Mouse (Mus musculus) layer of hippocampus, adult 2 months (tissue): ENCODE measurements around the gene Ccdc50. TPM values are rescaled to one million over a fixed set of nuclear protein-coding genes. Genes with fewer than 3 reads are reported as not detected.

Experiments
- DNase-seq, 2 experiments: peaks; one replicate each; pipeline ENCODE4 v3.0.0; 2022; ENCODE audit warnings: low spot score in 2 of 2
- H3K27ac ChIP-seq: fragments of 200-600 bp; 2 replicates; pipeline ENCODE4 v1.8.1; 2022
- H3K4me3 ChIP-seq: fragments of 200-600 bp; 2 replicates; pipeline ENCODE4 v1.8.1; 2022; ENCODE audit warnings: mild to moderate bottlenecking
- CTCF ChIP-seq: fragments of 200-600 bp; conservative IDR thresholded peaks from 2 replicates; pipeline ENCODE4 v1.8.1; 2022; ENCODE audit warnings: antibody characterized with exemption, mild to moderate bottlenecking, moderate library complexity
- total RNA-seq, 2 experiments: library from RNA; stranded (reverse); gene quantifications; 2 replicates each; pipeline ENCODE4 v1.2.3; 2021

The Ccdc50 gene
- total RNA-seq, 2 experiments from 2014 or later: 49.0 TPM

DNA sequence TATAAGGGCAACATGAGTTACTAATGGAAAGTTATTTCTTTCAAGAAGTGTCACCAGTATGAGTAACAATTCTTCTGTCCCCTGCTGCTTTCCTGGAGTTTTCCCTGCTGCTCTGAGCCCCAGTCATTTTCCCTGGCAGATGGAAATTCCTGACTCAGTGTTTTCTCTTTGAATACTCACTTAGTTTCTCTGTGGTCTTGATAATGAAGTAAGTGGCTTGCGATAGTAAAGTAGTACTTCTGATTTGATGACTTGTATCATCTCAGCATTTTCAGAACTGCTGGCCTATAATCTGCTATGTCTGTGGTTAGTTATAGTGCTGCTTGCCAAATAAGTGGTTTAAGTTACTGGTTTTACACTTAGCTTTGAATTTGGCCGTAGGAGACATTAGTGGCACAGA, 12.9 kb downstream of the Ccdc50 start:
- H3K27ac ChIP-seq: peak overlapping the region; percentile 28; the same call in 1 of the 2 replicates
- no peak for DNase-seq
- no peak for TF ChIP-seq CTCF

DNA sequence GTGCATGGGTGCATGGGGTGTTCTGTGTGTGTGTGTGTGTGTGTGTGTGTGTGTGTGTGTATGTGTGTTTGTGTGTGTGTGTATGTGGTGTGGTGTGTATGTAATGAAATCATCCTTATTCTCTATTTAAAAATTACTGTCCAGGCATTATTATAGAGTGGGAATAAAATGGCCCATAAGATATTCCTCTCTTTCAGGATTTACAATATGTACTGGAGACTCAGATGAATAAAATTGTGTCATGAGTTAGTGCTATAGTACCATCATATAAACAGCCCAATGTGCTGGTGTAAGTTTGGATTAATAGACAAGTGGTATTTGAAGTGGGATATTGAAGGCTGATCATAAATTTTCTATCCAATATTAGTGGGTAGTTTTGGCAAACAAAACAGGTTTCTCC, 15.4 kb downstream of the Ccdc50 start:
- no peak for TF ChIP-seq CTCF
- Histone ChIP-seq H3K27ac (no peak overlapping the region), H3K4me3 (no peak overlapping the region)
- no peak for DNase-seq

More for the DNA sequence above, 12.9 kb downstream of the Ccdc50 start:
- H3K4me3 ChIP-seq: no peak overlapping the region

DNA sequence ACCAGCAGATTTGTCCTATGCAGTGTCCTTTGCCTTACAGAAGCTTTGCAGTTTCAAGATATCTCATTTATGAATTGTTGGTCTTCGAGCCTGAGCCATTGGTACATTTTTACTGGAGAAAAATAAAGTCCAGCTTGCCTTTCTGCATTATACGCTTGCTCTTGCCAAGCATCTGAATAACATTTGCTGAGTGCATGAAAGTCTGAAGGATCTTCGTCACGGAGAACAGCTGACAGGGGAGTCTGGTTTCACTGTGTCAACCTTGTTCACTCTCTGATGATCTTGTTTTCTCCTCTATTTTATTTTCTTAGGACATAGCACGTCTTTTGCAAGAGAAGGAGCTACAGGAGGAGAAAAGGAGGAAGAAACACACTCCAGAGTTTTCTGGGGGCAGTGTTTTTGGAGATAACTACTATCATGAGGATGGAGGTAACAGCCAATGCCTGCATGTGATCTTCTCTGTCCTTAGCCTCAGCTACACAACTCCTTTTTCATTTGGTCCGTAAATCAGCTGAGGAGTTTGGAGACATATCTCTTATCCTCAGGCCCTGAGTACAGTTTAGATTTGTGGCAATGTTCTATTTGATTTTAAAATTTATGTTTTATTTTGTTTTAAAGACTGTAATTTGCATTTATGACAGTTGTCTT, 28.4 kb downstream of the Ccdc50 start:
- Histone ChIP-seq H3K27ac (peak overlapping the region; percentile 47), H3K4me3 (no peak overlapping the region)
- DNase-seq: peak in 1 of 2 experiments; percentile 36
- no peak for TF ChIP-seq CTCF

DNA sequence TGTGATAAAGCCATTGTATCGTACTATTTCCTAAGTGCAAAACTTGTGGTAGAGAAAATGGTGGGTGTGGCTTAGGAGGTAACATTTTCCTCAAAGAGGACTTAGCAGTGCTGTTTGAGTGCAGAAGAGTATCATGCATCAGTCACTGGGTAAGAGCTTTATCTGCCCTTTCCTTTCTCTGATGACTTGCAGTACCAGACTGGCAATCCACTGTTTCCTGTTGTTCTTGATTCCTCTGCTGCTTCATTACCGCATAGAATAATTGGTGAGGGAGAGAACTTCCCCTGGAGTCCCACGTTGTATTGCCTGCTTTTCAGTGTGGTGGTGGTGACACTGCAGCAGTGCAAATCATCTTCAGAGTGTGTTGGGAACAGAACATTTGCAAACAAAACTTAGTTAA, 29.0 kb downstream of the Ccdc50 start:
- no peak for TF ChIP-seq CTCF

DNA sequence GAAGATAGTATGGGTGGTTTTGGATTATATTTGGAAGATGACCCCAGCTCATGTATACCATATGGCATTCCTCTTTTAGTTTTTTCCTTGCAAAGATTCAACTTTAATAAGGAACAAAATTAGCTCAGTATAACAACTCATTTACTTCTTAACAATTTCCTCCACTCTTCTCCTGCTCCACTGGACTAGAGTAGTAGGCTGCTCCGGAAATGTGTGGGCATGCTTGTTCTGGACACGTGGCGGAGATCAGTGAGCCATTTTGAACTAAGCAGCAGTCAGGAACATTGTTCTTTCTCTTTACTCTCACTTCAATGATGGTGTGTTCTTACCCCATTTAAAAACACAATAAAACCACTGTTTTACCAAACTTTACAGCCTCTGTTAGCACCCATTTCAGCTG, 32.3 kb downstream of the Ccdc50 start:
- Histone ChIP-seq H3K27ac (no peak overlapping the region), H3K4me3 (no peak overlapping the region)
- no peak for TF ChIP-seq CTCF
- no peak for DNase-seq

More for the DNA sequence above, 29.0 kb downstream of the Ccdc50 start:
- H3K27ac ChIP-seq: no peak overlapping the region
- no peak overlapping the region for H3K4me3 ChIP-seq
- DNase-seq: no peak

DNA sequence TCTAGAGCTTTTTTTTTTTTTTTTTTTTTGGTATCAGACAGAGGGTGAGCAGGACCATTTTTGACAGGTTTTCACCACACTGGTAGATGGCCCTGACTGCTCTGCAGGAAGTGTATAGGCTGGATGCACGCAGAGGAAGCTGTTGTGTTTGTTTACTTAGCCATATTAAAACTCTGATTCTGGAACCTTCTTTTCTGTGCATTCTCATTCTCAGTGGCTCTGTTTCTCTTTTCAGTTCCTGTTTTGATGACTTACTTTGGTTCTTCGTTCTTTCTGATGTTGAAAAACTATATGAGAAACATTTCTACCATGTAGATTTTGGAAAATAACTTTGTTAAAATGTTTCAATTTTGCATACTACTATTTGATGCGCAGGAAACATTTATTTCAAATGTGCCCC, 46.4 kb downstream of the Ccdc50 start:
- Histone ChIP-seq H3K27ac (no peak overlapping the region), H3K4me3 (no peak overlapping the region)
- DNase-seq: no peak
- TF ChIP-seq CTCF: no peak

DNA sequence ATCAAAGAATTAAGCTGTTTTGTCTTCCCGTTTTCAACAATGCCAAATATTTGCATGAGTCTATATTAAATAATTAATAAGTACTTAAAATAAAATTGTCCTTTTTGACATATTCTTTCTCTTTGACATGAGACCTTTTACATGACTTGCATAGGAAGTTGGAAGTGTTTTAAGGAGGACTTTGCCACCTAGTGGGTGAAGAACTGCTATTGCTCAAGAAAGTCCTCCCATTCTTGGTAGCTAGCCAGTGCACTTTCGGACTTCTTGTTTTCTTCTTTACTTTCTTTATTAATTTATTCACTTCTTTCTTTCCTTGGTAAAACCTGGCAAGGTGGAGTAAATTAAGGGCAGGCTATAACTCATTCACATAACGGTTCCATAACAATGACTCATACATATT, 55.3 kb downstream of the Ccdc50 start:
- Histone ChIP-seq H3K4me3 (no peak overlapping the region), H3K27ac (no peak overlapping the region)
- DNase-seq: peak in 1 of 2 experiments; percentile 18
- TF ChIP-seq CTCF: peak; percentile 78

DNA sequence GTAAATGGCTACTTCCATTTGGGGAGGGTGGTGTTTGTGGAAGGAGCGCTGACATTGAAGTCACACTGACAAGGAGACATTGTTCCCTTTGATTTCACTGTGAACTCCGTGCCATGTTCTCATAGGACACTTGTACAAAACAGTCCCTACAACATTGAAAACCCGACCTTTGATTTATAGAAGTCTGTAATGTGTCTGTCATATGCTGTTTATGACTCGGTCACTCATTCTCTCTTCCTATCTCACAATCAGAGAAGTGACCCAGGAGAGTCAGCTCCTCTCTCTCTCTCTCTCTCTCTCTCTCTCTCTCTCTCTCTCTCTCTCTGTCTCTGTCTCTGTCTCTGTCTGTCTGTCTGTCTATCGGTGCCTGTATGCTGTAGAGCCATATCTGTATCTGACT, 60.7 kb downstream of the Ccdc50 start:
- TF ChIP-seq CTCF: no peak
- Histone ChIP-seq H3K4me3 (no peak overlapping the region), H3K27ac (no peak overlapping the region)
- no peak for DNase-seq

DNA sequence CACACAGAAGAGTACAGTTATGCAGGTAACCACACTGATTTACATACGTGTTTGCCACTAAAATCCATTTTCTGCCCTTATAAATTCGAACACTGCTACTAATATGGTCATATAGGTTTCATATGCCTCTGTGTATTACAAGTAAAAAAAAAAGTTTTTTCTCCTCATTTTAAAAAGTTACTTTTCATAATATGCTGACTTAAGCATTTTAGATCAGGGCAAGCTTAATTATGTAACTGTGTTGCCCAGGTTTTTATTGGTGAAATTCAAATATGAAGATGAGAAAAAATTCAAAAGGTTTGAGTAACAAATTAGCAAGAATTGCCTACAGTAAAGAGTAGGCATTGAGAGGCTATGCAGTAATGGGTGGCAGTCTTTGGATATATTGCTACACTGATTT, 62.0 kb downstream of the Ccdc50 start:
- no peak for TF ChIP-seq CTCF
- no peak for DNase-seq
- H3K4me3 ChIP-seq: no peak overlapping the region
- no peak overlapping the region for H3K27ac ChIP-seq

DNA sequence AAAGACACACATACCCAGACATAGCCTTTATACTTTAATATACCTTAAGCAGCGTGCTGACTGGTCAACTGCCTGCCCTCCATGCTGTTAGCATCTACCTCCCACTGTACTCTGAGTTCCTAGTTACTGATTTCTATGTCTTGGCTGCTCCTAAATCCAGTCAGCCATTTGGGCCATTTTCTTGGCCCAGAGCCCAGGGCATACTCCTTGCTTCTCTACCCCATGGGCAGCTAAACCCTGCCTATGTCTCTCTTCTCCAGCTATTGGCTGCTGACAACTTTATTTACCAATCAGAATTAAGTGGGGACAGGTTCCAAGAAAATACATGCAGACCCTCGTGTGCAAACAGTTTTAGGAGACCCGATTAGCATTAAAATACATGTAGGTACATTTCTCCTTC, 64.7 kb downstream of the Ccdc50 start:
- TF ChIP-seq CTCF: no peak
- DNase-seq: no peak
- no peak overlapping the region for H3K4me3 ChIP-seq
- no peak overlapping the region for H3K27ac ChIP-seq

DNA sequence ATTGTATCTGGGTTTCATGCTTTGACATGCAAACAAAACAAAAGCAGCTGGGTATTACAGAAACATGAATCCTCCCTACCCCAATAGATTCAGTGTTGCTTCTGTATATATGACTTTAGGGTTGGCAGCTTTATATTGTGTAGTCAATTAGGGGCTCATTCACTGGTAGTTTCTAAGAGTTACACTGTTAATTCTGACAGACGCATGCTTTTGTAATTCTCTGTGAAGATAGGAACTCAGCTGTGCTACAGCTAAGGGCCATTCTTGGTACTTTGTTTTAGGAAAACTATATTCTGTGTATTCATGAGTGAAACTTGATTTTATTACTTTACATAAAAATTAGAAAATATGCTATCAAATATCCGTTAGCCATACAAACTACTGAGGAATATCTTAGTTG, 65.2 kb downstream of the Ccdc50 start:
- Histone ChIP-seq H3K4me3 (no peak overlapping the region), H3K27ac (no peak overlapping the region)
- no peak for DNase-seq
- TF ChIP-seq CTCF: no peak

DNA sequence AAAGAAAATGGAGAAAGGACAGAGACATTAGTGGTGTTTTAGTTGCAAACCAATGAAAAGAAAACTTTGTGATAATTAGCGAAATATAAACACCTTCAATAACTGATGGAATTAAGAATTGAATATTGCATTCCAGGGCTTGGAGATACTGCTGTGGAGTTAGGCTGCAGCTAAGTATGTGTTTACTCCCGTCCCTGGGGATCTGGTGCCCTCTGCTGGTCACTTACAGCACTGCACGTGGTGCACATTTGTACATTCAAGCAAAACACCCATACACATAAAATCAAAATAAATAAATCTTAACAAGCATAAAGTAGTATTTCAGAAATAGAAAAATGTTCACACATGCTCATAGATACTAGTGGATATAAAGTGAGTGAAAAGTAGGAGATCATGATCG, 68.6 kb downstream of the Ccdc50 start:
- H3K27ac ChIP-seq: no peak overlapping the region
- H3K4me3 ChIP-seq: no peak overlapping the region
- DNase-seq: peak; percentile 78 to 88
- peak; percentile 99 for TF ChIP-seq CTCF

DNA sequence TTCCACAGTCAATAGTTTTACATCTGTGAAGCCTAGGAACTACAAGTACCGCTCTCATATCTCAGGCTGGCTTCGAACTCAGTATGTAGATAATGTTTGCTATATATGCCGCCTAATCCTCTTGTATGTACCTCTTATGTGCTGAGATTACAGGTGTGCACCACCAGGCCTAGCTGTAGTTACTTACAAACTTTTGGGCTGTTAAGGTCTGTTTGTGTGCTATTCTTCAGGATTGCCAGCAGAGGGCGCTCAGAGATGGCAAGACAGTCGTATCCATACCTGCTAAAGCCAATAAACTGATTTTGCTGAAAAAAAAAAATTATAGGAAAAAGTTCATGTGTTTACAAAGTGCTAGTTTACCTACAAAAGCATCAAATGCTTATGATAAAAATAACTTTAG, 80.1 kb downstream of the Ccdc50 start:
- peak; percentile 98 for TF ChIP-seq CTCF
- H3K27ac ChIP-seq: no peak overlapping the region
- H3K4me3 ChIP-seq: no peak overlapping the region
- DNase-seq: peak; percentile 15 to 51

DNA sequence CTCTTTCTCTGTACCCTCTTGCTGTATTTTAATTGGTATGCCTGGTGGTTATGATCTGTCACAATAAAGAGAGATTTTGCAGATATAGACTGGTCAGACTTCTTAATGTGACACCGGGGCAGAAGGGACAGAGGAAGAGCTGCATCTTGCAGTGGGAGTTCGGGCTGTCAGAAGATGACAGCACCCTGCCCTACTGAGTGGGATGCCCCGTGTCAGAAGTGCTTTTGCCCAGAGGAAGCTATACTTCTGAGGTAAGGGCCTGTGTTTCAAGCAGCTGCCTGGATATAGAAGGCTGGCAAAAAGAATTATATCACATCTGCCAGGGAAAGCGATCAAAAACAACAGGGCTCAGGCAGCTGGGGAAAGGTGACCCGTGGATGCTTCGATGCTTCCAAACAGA, 82.7 kb downstream of the Ccdc50 start:
- no peak for TF ChIP-seq CTCF
- H3K4me3 ChIP-seq: no peak overlapping the region
- no peak for DNase-seq
- H3K27ac ChIP-seq: no peak overlapping the region
